Mouse (Mus musculus) G1E (cell line): ENCODE data around the gene Plekhm2.

Experiments
- CTCF ChIP-seq: IDR thresholded peaks from 2 replicates; pipeline ENCODE4 v1.5.1; 2012; ENCODE audit warnings: low read depth, low read length, inconsistent platforms, mixed read lengths
- GATA1 ChIP-seq: IDR thresholded peaks from 2 replicates; pipeline ENCODE4 v1.6.1; 2012; ENCODE audit warnings: borderline replicate concordance, low read length, inconsistent platforms, mixed read lengths
- GATA2 ChIP-seq: IDR thresholded peaks from 2 replicates; pipeline ENCODE4 v1.6.1; 2012; ENCODE audit warnings: low read depth, low read length, inconsistent platforms, borderline replicate concordance
- POLR2AphosphoS5 ChIP-seq: IDR thresholded peaks from 2 replicates; pipeline ENCODE4 v1.6.1; 2012; ENCODE audit warnings: low read depth, low read length, inconsistent platforms; ENCODE audit not compliant: insufficient replicate concordance
- TAL1 ChIP-seq: conservative IDR thresholded peaks from 2 replicates; pipeline ENCODE4 v1.6.1; 2012; ENCODE audit warnings: low read depth, low read length, inconsistent platforms, mixed read lengths

DNA sequence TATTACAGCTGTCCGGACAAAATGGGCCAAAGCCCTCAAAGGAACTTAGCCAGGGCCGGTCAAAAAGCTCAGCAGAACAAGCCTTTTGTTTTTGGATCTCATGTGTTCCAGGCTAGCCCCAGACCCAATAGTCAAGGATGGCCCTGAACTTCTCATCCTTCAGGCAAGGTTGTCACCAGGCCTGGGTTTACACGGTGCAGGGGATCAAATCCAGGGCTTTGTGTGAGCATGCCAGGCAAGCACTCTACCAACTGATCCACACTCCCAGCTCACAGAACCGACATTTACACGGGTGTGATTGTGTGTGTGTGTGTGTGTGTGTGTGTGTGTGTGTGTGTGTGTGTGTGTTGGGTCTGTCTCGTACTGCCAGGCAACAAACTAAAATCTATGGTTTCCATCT is 47.9 kb downstream of the Plekhm2 start:
- no peak for TF ChIP-seq CTCF
- no peak for TF ChIP-seq TAL1
- TF ChIP-seq GATA1: no peak
- TF ChIP-seq POLR2AphosphoS5: no peak
- no peak for TF ChIP-seq GATA2
